Mouse (Mus musculus) brain, embryonic 14.5 days (tissue): ENCODE data around the gene Ctdspl2.

Experiments used
- CTCF ChIP-seq: fragments of 200-500 bp; IDR thresholded peaks from 2 replicates; pipeline ENCODE4 v1.5.1; 2012; ENCODE audit warnings: inconsistent platforms, mild to moderate bottlenecking, moderate library complexity, borderline replicate concordance; ENCODE audit not compliant: insufficient read depth, insufficient read length; ENCODE audit errors: extremely low read depth
- POLR2A ChIP-seq: fragments of 200-500 bp; IDR thresholded peaks from 2 replicates; pipeline ENCODE4 v1.6.1; 2012; ENCODE audit warnings: mild to moderate bottlenecking, inconsistent platforms, borderline replicate concordance; ENCODE audit not compliant: poor library complexity, insufficient read depth, insufficient read length, severe bottlenecking; ENCODE audit errors: extremely low read depth

GRCm38 (mm10) chr2:122018705-122019104 lies 62.9 kb downstream of the Ctdspl2 start:
- no peak for TF ChIP-seq CTCF
- no peak for TF ChIP-seq POLR2A
